Mouse (Mus musculus) heart, postnatal 14 days (tissue): ENCODE data around the gene Cort. TPM values are rescaled to one million over a fixed set of nuclear protein-coding genes. Genes with fewer than 3 reads are reported as not detected.
A peak's percentile ranks its signal among the peaks of the same experiment; 100 is the strongest.
"Not testable (repeated sequence)": the region's sequence is repeated elsewhere in the genome, so short reads cannot be mapped to it uniquely, and the experiment has no call there.

ENCODE experiments used
- DNase-seq, 2 experiments: peaks; one replicate each; pipeline ENCODE4 v3.0.0; 2021 to 2022
- intact Hi-C: fragments of 180-260 bp; cut with DNase I; formaldehyde crosslinking; loops from one replicate; pipeline ENCODE4 v1.15.1; 2025
- total RNA-seq, 2 experiments: library from RNA; stranded (reverse); gene quantifications; 2 replicates each; pipeline ENCODE4 v1.2.3; 2021

The Cort gene
- total RNA-seq, 2 experiments from 2014 or later = 0.59 to 0.88 TPM

GRCm38 (mm10) chr4:149101456-149101855, 25.1 kb downstream of the Cort start:
- intact Hi-C loops = no loop called here
- no peak for DNase-seq

- intact Hi-C loops, DNase-seq: not testable (repeated sequence)
Observed at GRCm38 (mm10) chr4:149100449-149100848, 26.1 kb downstream of the Cort start.

- DNase-seq = peak; percentile 87 to 90
- intact Hi-C loops = no loop called here
Observed at GRCm38 (mm10) chr4:149099369-149100017, 27.1 kb downstream of the Cort start, which contains the start of gene Pex14. Pex14 (minus strand) TSS chr4:149099876.

- DNase-seq = no peak
- intact Hi-C loops = no loop called here
Observed at GRCm38 (mm10) chr4:149098571-149098970, 28.0 kb downstream of the Cort start.

- intact Hi-C loops = no loop called here
- DNase-seq = no peak
Observed at GRCm38 (mm10) chr4:149097956-149098355, 28.6 kb downstream of the Cort start.

GRCm38 (mm10) chr4:149091364-149091763, 35.2 kb downstream of the Cort start:
- intact Hi-C loops = no loop called here
- no peak for DNase-seq

GRCm38 (mm10) chr4:149085381-149085780, 41.2 kb downstream of the Cort start:
- intact Hi-C loops = no loop called here
- no peak for DNase-seq

- DNase-seq = peak; percentile 81 to 83
- intact Hi-C loops = no loop called here
Observed at GRCm38 (mm10) chr4:149081528-149081927, 45.0 kb downstream of the Cort start.

- no peak for DNase-seq
- intact Hi-C loops = no loop called here
Observed at GRCm38 (mm10) chr4:149080111-149080510, 46.5 kb downstream of the Cort start.

- intact Hi-C loops = loop anchor here (2.0 to 10.0 kb wide), 4 partner anchors 58 to 397 kb away; partner anchors contain the start of gene Cenps
- DNase-seq = no peak
Observed at GRCm38 (mm10) chr4:149079629-149080028, 46.9 kb downstream of the Cort start.

GRCm38 (mm10) chr4:149078261-149078660, 48.3 kb downstream of the Cort start:
- intact Hi-C loops = loop anchor here (2.0 to 10.0 kb wide), 4 partner anchors 59 to 396 kb away; partner anchors contain the start of gene Cenps
- DNase-seq = no peak

GRCm38 (mm10) chr4:149075871-149076575, 50.5 kb downstream of the Cort start:
- intact Hi-C loops = loop anchor here (5.0 to 10.0 kb wide), 3 partner anchors 61 to 394 kb away; partner anchors contain the start of gene Cenps

GRCm38 (mm10) chr4:149075073-149075472, 51.5 kb downstream of the Cort start:
- no peak for DNase-seq
- intact Hi-C loops = loop anchor here (5.0 to 10.0 kb wide), 3 partner anchors 62 to 393 kb away; partner anchors contain the start of gene Cenps

More at GRCm38 (mm10) chr4:149075871-149076575, 50.5 kb downstream of the Cort start:
- DNase-seq = peak; percentile 60 to 70

Other genes starting within 250 kb of the Cort start
- 10 to 100 TPM; 20.5 to 21.7 TPM for gene Pex14, start 26.9 kb downstream of the Cort start, total RNA-seq
- gene Dffa, start 22.6 kb downstream of the Cort start, total RNA-seq = 10 to 100 TPM; 33.5 to 39.0 TPM
- gene Cenps, start 10.9 kb upstream of the Cort start, total RNA-seq = 1 to 10 TPM; 9.2 to 9.3 TPM
- 10 to 100 TPM; 44.8 to 45.1 TPM for gene Pgd, start 40.0 kb upstream of the Cort start, total RNA-seq
- gene Kif1b, start 180.9 kb upstream of the Cort start, total RNA-seq = 100 to 1,000 TPM; 134 to 138 TPM